Mouse (Mus musculus): ENCODE data around the gene Rabif. TPM values are rescaled to one million over a fixed set of nuclear protein-coding genes. Genes with fewer than 3 reads are reported as not detected.

Gene Rabif
- polyA plus RNA-seq, 1 experiment from 2014 or later = 25.8 TPM

GRCm38 (mm10) chr1:134490903-134491801, 3.3 kb upstream of the Rabif start:
- Histone ChIP-seq H3K27me3 (no peaks in the 10 kb centered on the region), H3K4me3 (no peak overlapping the region), H3K9me3 (replicated peaks) (no peaks in the 10 kb centered on the region), H3K9ac (no peak overlapping the region), H3K4me2 (no peak overlapping the region), H3K4me1 (replicated peaks) (peaks cover 12% of the 10 kb centered on the region), H3K27ac (no peak overlapping the region), H3K36me3 (peaks cover 39% of the 10 kb centered on the region)
- WGBS = 91% methylated on average over 6 of the region's 6 CpGs
- no peak for ATAC-seq (replicated peaks; ENCODE audit: insufficient number of reproducible peaks, insufficient read depth, low FRiP score, low read depth)

GRCm38 (mm10) chr1:134492276-134492675, 2.2 kb upstream of the Rabif start:
- Histone ChIP-seq H3K27ac (no peak overlapping the region), H3K36me3 (peaks cover 33% of the 10 kb centered on the region), H3K4me3 (no peak overlapping the region), H3K9ac (no peak overlapping the region), H3K27me3 (no peaks in the 10 kb centered on the region), H3K9me3 (replicated peaks) (no peaks in the 10 kb centered on the region), H3K4me1 (replicated peaks) (peaks cover 14% of the 10 kb centered on the region), H3K4me2 (no peak overlapping the region)
- 71% methylated on average over 7 of the region's 7 CpGs for WGBS
- no peak for ATAC-seq (replicated peaks; ENCODE audit: insufficient number of reproducible peaks, insufficient read depth, low FRiP score, low read depth)

DNA sequence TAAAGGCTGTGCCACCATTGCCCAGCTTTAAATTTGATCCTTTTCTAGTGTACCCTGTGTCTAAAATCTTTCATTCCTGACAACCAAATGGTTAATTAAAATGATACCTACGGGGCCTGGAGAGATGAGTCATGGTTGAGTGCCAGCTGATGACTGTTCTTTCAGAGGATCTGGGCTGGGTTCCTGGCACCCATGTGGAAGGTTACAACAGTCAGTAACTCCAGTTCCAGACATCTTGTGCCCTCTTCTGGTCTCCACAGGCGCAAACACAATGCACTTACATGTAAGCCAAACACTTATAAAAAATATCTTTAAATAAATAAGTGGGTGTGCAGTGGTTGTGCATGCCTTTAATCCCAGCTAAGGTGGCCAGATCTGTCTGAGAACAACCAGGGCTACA, 952 bp upstream of the Rabif start:
- ATAC-seq (replicated peaks; ENCODE audit: insufficient number of reproducible peaks, insufficient read depth, low FRiP score, low read depth) = no peak
- H3K4me3 ChIP-seq = no peak overlapping the region
- WGBS = 86% methylated on average over 2 of the region's 2 CpGs

GRCm38 (mm10) chr1:134493956-134494355, 492 bp upstream of the Rabif start:
- Histone ChIP-seq H3K27me3 (no peaks in the 10 kb centered on the region), H3K9ac (peak overlapping the region; percentile 66), H3K4me3 (peak overlapping the region; percentile 80), H3K9me3 (replicated peaks) (no peaks in the 10 kb centered on the region), H3K4me1 (replicated peaks) (peaks cover 14% of the 10 kb centered on the region), H3K27ac (peak overlapping the region; percentile 95), H3K36me3 (peaks cover 17% of the 10 kb centered on the region), H3K4me2 (peak overlapping the region; percentile 75)
- no peak for ATAC-seq (replicated peaks; ENCODE audit: insufficient number of reproducible peaks, insufficient read depth, low FRiP score, low read depth)
- 21% methylated on average over 5 of the region's 5 CpGs for WGBS

More for the DNA sequence above, 952 bp upstream of the Rabif start:
- H3K9ac ChIP-seq = no peak overlapping the region
- H3K4me2 ChIP-seq = no peak overlapping the region
- H3K27me3 ChIP-seq = no peaks in the 10 kb centered on the region
- no peaks in the 10 kb centered on the region for H3K9me3 ChIP-seq (replicated peaks)
- H3K4me1 ChIP-seq (replicated peaks) = peaks cover 14% of the 10 kb centered on the region
- H3K36me3 ChIP-seq = peaks cover 21% of the 10 kb centered on the region
- H3K27ac ChIP-seq = no peak overlapping the region

DNA sequence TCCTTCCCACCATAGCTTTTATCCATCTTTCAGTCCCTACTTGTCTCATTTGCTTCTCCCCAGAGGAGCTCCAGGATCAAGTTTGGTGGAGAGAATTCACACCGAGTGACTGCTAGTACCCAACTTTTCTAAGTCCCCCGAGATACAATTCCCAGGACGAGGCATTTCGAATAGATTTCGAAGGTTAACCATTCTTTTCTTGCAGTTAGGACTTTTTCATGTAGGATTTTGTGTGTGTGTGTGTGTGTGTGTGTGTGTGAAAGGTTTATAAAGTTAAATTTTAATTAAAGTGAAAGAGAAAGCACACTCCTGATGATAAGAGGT, 730 bp downstream of the Rabif start:
- peaks cover 4% of the 10 kb centered on the region for H3K36me3 ChIP-seq
- H3K4me2 ChIP-seq = peak overlapping the region; percentile 75
- peak overlapping the region; percentile 80 for H3K4me3 ChIP-seq
- H3K4me1 ChIP-seq (replicated peaks) = peaks cover 14% of the 10 kb centered on the region
- H3K27me3 ChIP-seq = no peaks in the 10 kb centered on the region
- H3K27ac ChIP-seq = peak overlapping the region; percentile 95
- WGBS = 11% methylated on average over 5 of the region's 5 CpGs
- ATAC-seq (replicated peaks; ENCODE audit: insufficient number of reproducible peaks, insufficient read depth, low FRiP score, low read depth) = no peak
- H3K9me3 ChIP-seq (replicated peaks) = no peaks in the 10 kb centered on the region
- peak overlapping the region; percentile 75 for H3K9ac ChIP-seq

- no peaks in the 10 kb centered on the region for H3K27me3 ChIP-seq
- WGBS = 80% methylated on average over 10 of the region's 10 CpGs
- H3K4me1 ChIP-seq (replicated peaks) = peaks cover 14% of the 10 kb centered on the region
- no peak overlapping the region for H3K27ac ChIP-seq
- peak overlapping the region; percentile 75 for H3K4me2 ChIP-seq
- no peak for ATAC-seq (replicated peaks; ENCODE audit: insufficient number of reproducible peaks, insufficient read depth, low FRiP score, low read depth)
- H3K4me3 ChIP-seq = peak overlapping the region; percentile 80; the same call in 1 of the 2 replicates
- no peak overlapping the region for H3K9ac ChIP-seq
- H3K36me3 ChIP-seq = no peaks in the 10 kb centered on the region; the same call in 1 of the 2 replicates
- H3K9me3 ChIP-seq (replicated peaks) = no peaks in the 10 kb centered on the region
Measured at GRCm38 (mm10) chr1:134495991-134496390, 1.5 kb downstream of the Rabif start.

DNA sequence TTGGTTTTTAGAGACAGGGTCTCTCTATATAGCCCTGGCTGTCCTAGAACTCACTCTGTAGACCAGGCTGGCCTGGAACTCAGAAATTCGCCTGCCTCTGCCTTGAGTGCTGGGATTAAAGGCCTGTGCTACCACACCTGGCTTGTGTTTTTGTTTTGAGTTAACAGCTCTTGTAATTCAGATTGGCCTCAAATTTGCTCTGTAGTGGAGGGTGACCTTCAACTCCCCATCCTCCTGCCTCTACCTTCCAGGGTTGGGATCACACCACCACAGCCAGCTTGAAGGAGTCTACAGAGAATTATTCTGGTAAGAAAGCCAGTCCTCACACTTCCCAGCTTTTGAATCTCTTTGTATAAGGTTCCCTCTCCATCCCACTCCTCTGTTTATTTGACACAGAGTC, 6.5 kb downstream of the Rabif start:
- peaks cover 5% of the 10 kb centered on the region; the same call in 1 of the 2 replicates for H3K36me3 ChIP-seq
- H3K4me2 ChIP-seq = no peak overlapping the region
- no peak overlapping the region for H3K9ac ChIP-seq

DNA sequence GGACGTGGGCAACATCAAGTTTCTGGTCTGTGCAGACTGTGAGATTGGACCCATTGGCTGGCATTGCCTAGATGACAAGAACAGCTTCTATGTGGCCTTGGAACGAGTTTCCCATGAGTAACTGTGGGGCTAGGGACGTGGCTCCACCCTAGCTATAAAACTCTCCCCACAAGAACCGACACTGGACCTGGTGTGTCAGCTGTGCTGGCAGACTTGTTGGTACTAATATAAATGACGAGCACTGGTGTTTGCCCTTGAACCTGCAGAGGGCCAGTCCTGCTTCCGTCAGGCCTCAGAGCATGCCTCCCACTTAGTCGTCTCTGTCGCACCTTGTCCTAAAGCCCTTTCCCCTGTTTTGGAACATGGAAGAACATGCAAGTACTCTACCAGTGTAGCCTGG, 11.8 kb downstream of the Rabif start:
- H3K27me3 ChIP-seq = no peaks in the 10 kb centered on the region
- H3K4me2 ChIP-seq = no peak overlapping the region
- H3K9ac ChIP-seq = no peak overlapping the region
- peaks cover 24% of the 10 kb centered on the region for H3K36me3 ChIP-seq
- H3K4me1 ChIP-seq (replicated peaks) = no peaks in the 10 kb centered on the region
- no peak for ATAC-seq (replicated peaks; ENCODE audit: insufficient number of reproducible peaks, insufficient read depth, low FRiP score, low read depth)
- H3K9me3 ChIP-seq (replicated peaks) = no peaks in the 10 kb centered on the region
- no peak overlapping the region for H3K27ac ChIP-seq
- no peak overlapping the region for H3K4me3 ChIP-seq
- WGBS = 90% methylated on average over 8 of the region's 8 CpGs

More for the DNA sequence above, 6.5 kb downstream of the Rabif start:
- no peaks in the 10 kb centered on the region for H3K9me3 ChIP-seq (replicated peaks)
- peaks cover 5% of the 10 kb centered on the region for H3K4me1 ChIP-seq (replicated peaks)
- WGBS = 89% methylated on average over 1 of the region's 1 CpGs
- no peak overlapping the region for H3K4me3 ChIP-seq
- no peak overlapping the region for H3K27ac ChIP-seq
- ATAC-seq (replicated peaks; ENCODE audit: insufficient number of reproducible peaks, insufficient read depth, low FRiP score, low read depth) = no peak
- H3K27me3 ChIP-seq = no peaks in the 10 kb centered on the region

- 50% methylated on average over 7 of the region's 7 CpGs for WGBS
- no peak for ATAC-seq (replicated peaks; ENCODE audit: insufficient number of reproducible peaks, insufficient read depth, low FRiP score, low read depth)
- no peak overlapping the region for H3K4me2 ChIP-seq
Measured at GRCm38 (mm10) chr1:134510018-134510417, 15.6 kb downstream of the Rabif start.

DNA sequence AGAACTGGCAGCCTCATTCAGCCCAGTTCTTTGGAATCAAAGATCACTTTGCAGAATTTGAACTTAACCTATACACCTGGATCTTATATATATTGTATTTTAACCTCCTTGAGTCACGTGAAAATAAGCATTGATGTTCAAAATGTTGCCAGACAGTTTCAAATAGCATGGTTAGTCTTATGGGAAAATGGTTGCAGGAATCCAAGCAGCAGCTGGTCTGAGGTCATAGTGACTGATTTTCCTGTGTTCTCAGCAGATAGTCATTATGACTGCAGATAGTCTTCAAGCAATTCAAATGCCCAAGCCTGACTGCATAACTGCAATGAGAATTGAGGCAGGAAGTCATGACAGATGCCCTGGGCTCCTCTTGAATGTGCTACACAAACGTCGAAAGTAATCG, 17.7 kb downstream of the Rabif start:
- WGBS = 63% methylated on average over 4 of the region's 4 CpGs
- H3K4me2 ChIP-seq = no peak overlapping the region

More at GRCm38 (mm10) chr1:134510018-134510417, 15.6 kb downstream of the Rabif start:
- no peak overlapping the region for H3K27ac ChIP-seq
- H3K9me3 ChIP-seq (replicated peaks) = no peaks in the 10 kb centered on the region
- no peak overlapping the region for H3K4me3 ChIP-seq
- H3K9ac ChIP-seq = no peak overlapping the region
- H3K36me3 ChIP-seq = peaks cover 20% of the 10 kb centered on the region
- H3K4me1 ChIP-seq (replicated peaks) = peaks cover 10% of the 10 kb centered on the region
- H3K27me3 ChIP-seq = peaks cover 14% of the 10 kb centered on the region; the same call in 1 of the 2 replicates

DNA sequence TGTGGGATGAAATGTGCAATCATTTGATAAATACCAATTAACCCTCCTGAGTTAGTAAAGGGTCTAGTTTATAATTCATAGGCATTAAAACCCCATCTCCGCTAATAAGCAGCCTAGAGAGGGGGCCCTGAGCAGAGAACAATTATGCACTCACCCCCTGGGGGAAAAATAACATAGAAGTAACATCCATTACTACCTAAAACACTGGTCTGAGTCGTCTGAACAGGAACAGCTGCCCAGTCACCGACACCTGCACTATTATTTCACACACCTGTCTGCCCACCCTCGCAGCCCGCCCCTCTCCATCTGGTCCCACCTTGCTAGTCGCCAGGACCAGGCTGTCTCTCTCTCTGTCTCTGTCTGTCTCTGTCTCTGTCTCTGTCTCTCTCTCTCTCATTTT, 18.1 kb downstream of the Rabif start:
- no peak for ATAC-seq (replicated peaks; ENCODE audit: insufficient number of reproducible peaks, insufficient read depth, low FRiP score, low read depth)
- peaks cover 21% of the 10 kb centered on the region for H3K4me1 ChIP-seq (replicated peaks)
- peaks cover 3% of the 10 kb centered on the region; the same call in 1 of the 2 replicates for H3K36me3 ChIP-seq
- H3K9me3 ChIP-seq (replicated peaks) = no peaks in the 10 kb centered on the region
- peaks cover 14% of the 10 kb centered on the region; the same call in 1 of the 2 replicates for H3K27me3 ChIP-seq
- H3K4me3 ChIP-seq = peak overlapping the region; percentile 55; the same call in 1 of the 2 replicates
- 62% methylated on average over 6 of the region's 6 CpGs for WGBS
- 0 out of 2 replicates have a peak overlapping the region, but pooled peaks have one; percentile 93 for H3K4me2 ChIP-seq
- H3K27ac ChIP-seq = no peak overlapping the region
- H3K9ac ChIP-seq = no peak overlapping the region

More for the DNA sequence above, 17.7 kb downstream of the Rabif start:
- peaks cover 14% of the 10 kb centered on the region; the same call in 1 of the 2 replicates for H3K27me3 ChIP-seq
- no peak overlapping the region for H3K27ac ChIP-seq
- ATAC-seq (replicated peaks; ENCODE audit: insufficient number of reproducible peaks, insufficient read depth, low FRiP score, low read depth) = no peak
- H3K4me1 ChIP-seq (replicated peaks) = peaks cover 21% of the 10 kb centered on the region
- no peak overlapping the region for H3K4me3 ChIP-seq
- H3K9me3 ChIP-seq (replicated peaks) = no peaks in the 10 kb centered on the region
- no peak overlapping the region for H3K9ac ChIP-seq
- peaks cover 7% of the 10 kb centered on the region; the same call in 1 of the 2 replicates for H3K36me3 ChIP-seq
